Mouse (Mus musculus) kidney, postnatal 0 days (tissue): ENCODE measurements around the gene Pcgf5. TPM values are rescaled to one million over a fixed set of nuclear protein-coding genes. Genes with fewer than 3 reads are reported as not detected.

ENCODE experiments used
- ATAC-seq: fragments of 200-750 bp; cut with Nextera tagmentation; replicated peaks from 2 replicates; pipeline ENCODE4 v1.8.0; 2017; ENCODE audit warnings: low read depth, moderate number of reproducible peaks, moderate TSS enrichment, moderate library complexity; ENCODE audit not compliant: low FRiP score
- DNase-seq: peaks from one replicate; pipeline ENCODE4 v3.0.0-alpha.2; 2016; ENCODE audit warnings: low spot score
- H3K27ac ChIP-seq: fragments of 300-500 bp; sonication (generic); 2 replicates; pipeline ENCODE4 v1.5.1; 2014; ENCODE audit warnings: mild to moderate bottlenecking
- H3K27me3 ChIP-seq: fragments of 300-500 bp; sonication (generic); 2 replicates; pipeline ENCODE4 v1.6.1; 2014; ENCODE audit warnings: low read length, mixed read lengths; ENCODE audit not compliant: insufficient read depth
- H3K36me3 ChIP-seq: fragments of 300-500 bp; sonication (generic); 2 replicates; pipeline ENCODE4 v1.6.1; 2014; ENCODE audit warnings: low read length, mixed read lengths; ENCODE audit not compliant: insufficient read depth
- H3K4me1 ChIP-seq: fragments of 300-500 bp; sonication (generic); replicated peaks from 2 replicates; pipeline ENCODE4 v1.6.1; 2014; ENCODE audit warnings: antibody characterized with exemption, low read length, mixed read lengths; ENCODE audit not compliant: insufficient read depth
- H3K4me2 ChIP-seq: fragments of 300-500 bp; sonication (generic); 2 replicates; pipeline ENCODE4 v1.6.1; 2014; ENCODE audit warnings: mild to moderate bottlenecking, low read length, moderate library complexity, mixed read lengths
- H3K4me3 ChIP-seq: fragments of 300-500 bp; sonication (generic); replicated peaks from 2 replicates; pipeline ENCODE4 v1.5.1; 2014; ENCODE audit warnings: low read depth, low read length
- H3K9ac ChIP-seq: fragments of 300-500 bp; sonication (generic); 2 replicates; pipeline ENCODE4 v1.6.1; 2014; ENCODE audit warnings: low read depth, low read length
- H3K9me3 ChIP-seq: fragments of 300-500 bp; sonication (generic); replicated peaks from 2 replicates; pipeline ENCODE4 v1.6.1; 2016; ENCODE audit warnings: low read length, inconsistent platforms, mixed read lengths
- CTCF ChIP-seq: IDR thresholded peaks from 2 replicates; pipeline ENCODE4 v1.5.1; 2016; ENCODE audit warnings: antibody characterized with exemption, low read depth, mild to moderate bottlenecking, moderate library complexity
- WGBS: fragments of 180-500 bp; shearing (Covaris S2); extraction: QIAGEN DNeasy Blood & Tissue Kit; methylation state at CpG from one replicate; pipeline ENCODE4 v1.1.7; 2014; 5-methylcytosine and 5-hydroxymethylcytosine counted together
- polyA plus RNA-seq: library from polyadenylated mRNA; unstranded; fragments of >200 nt; fragmentation: Nextera tagmentation; extraction: Ambion mirVana; gene quantifications from 2 replicates; pipeline ENCODE4 v1.2.1, GENCODE M21; 2015

Gene Pcgf5
- polyA plus RNA-seq, 1 experiment from 2014 or later, result 12.5 TPM

DNA sequence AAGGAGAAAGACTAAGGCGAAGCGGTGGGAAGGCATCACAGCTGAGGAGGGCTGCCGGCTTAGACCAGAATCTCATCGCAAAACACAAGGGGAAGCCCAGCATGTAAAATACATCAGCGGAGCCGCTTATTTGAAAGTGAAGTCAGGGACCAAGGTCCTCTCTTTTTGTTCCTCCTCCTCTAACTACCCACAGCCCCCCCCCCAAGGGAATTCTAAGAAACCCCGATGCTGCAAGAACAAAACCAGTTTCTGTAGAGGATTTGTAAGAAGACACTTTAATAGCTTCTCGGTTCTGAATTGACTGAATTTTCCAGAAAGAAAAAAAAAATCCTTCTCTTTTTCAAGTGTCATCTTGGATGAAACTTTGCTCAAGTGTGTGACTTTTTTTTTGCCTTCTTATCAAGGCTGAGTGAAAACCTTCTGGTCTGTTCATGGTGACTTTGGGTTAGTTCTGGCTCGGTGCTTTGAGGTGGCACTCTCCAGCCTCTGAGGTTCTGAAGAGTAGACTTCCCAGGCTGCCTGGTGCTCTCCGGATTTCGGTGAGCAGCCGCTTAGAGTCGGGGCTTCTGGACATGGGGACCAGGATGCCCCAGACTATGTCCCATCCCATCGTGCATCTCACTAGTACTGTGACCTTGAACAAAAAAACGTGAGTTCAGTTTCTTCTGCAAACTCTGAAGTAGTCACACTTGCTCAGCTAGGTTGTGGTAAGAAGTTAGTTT, 30.6 kb downstream of the Pcgf5 start:
- 67% methylated on average over 15 of the region's 15 CpGs for WGBS
- Histone ChIP-seq H3K27me3 (no peaks in the 10 kb centered on the region), H3K4me1 (no peaks in the 10 kb centered on the region), H3K36me3 (no peaks in the 10 kb centered on the region), H3K4me3 (no peak overlapping the region), H3K4me2 (no peak overlapping the region), H3K9me3 (no peaks in the 10 kb centered on the region), H3K9ac (no peak overlapping the region), H3K27ac (no peak overlapping the region)
- DNase-seq (no peak), ATAC-seq (no peak)
- TF ChIP-seq CTCF, result no peak

DNA sequence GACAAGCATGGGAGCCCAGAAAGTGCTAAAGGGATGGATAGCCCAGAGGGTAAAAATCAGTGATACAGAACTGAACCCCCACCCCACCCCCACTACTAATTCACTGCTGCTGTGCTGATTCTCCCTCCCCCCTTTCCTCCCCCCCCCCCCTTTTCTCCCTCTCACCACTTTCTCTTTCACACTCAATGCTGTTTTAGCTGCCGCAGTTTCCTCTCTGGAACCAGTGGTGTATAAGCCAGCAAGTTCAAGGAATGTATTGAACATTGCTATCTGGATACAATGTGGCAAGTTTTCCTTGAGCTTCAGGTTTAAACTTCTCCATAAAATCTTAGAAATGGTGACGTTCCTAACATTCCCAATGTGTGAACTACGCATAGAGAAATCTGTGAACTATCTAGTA, 34.8 kb downstream of the Pcgf5 start:
- no peaks in the 10 kb centered on the region for H3K4me1 ChIP-seq
- 86% methylated on average over 3 of the region's 3 CpGs for WGBS
- no peak overlapping the region for H3K4me2 ChIP-seq
- no peak overlapping the region for H3K4me3 ChIP-seq
- ATAC-seq, result no peak
- H3K36me3 ChIP-seq, result no peaks in the 10 kb centered on the region
- H3K27ac ChIP-seq, result no peak overlapping the region
- no peak for TF ChIP-seq CTCF
- H3K27me3 ChIP-seq, result no peaks in the 10 kb centered on the region
- DNase-seq, result no peak
- no peak overlapping the region for H3K9ac ChIP-seq
- no peaks in the 10 kb centered on the region for H3K9me3 ChIP-seq

DNA sequence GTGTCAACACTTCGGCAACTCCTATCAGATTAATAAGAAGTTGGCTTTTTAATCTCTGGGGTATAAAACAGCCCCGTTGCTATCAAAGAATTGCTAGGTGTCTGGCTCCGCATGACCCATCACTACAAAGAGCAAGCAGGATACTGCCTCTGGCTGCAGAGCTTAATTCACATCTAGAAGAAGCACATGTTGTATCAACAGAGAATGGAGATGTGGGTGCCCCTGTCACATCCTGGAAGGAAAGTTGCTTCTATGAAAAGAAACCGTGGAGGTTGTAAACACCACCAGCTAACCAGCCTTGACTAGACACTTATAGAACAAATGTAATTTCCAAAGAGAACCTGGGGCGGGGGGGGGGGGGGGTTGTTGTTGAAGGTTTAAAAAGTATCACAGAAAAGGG, 35.9 kb downstream of the Pcgf5 start:
- no peak for ATAC-seq
- no peaks in the 10 kb centered on the region for H3K9me3 ChIP-seq
- no peak overlapping the region for H3K27ac ChIP-seq
- no peak overlapping the region for H3K4me2 ChIP-seq
- no peaks in the 10 kb centered on the region for H3K36me3 ChIP-seq
- no peaks in the 10 kb centered on the region for H3K4me1 ChIP-seq
- no peaks in the 10 kb centered on the region for H3K27me3 ChIP-seq
- TF ChIP-seq CTCF, result no peak
- no peak overlapping the region for H3K4me3 ChIP-seq
- no peak for DNase-seq
- 83% methylated on average over 5 of the region's 5 CpGs for WGBS
- no peak overlapping the region for H3K9ac ChIP-seq

DNA sequence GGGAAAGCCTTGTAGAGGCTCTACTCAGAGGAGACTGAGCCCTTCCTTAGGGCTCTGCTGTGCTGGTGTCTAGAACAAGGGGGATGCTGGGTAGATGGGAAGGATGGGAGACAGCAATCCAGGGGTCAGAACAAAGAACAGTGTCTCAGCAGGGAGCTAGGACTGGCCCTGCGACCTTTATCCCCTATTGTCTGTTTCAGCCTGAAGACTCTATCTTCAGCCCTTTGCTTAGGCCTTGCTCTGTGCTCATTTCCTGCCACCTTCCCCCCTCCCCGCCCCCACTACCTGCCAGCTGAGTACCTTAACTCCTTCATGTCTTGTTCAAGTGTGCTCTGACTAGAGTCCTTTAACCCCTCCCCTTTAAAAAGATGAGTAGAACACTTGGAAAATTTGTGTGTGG, 36.3 kb downstream of the Pcgf5 start:
- no peak for ATAC-seq
- DNase-seq, result no peak
- Histone ChIP-seq H3K27ac (no peak overlapping the region), H3K4me2 (no peak overlapping the region), H3K9ac (no peak overlapping the region), H3K4me1 (no peaks in the 10 kb centered on the region), H3K36me3 (no peaks in the 10 kb centered on the region), H3K9me3 (no peaks in the 10 kb centered on the region), H3K4me3 (no peak overlapping the region), H3K27me3 (no peaks in the 10 kb centered on the region)
- 27% methylated on average over 2 of the region's 2 CpGs for WGBS
- no peak for TF ChIP-seq CTCF

DNA sequence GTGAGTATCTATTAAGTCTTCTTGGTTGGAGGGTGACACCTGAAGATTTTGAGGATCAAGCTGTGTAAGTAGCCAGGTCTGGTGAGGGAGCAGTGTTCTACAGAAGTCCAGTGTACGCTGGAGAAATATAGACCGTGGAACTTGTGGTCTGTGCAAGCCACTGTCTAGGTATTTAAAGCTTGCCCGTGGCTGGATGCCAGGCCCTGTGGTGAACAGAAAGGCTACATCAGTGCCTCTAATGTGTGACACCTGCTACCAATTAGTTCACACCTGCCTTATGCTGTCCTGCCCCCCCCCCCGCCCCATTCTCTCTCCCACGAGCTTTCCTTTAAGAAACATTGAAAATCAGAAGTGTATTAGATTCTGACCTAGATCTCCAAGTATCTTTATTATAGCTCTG, 40.4 kb downstream of the Pcgf5 start:
- WGBS, result 74% methylated on average over 5 of the region's 5 CpGs
- no peaks in the 10 kb centered on the region for H3K36me3 ChIP-seq
- H3K9ac ChIP-seq, result no peak overlapping the region

DNA sequence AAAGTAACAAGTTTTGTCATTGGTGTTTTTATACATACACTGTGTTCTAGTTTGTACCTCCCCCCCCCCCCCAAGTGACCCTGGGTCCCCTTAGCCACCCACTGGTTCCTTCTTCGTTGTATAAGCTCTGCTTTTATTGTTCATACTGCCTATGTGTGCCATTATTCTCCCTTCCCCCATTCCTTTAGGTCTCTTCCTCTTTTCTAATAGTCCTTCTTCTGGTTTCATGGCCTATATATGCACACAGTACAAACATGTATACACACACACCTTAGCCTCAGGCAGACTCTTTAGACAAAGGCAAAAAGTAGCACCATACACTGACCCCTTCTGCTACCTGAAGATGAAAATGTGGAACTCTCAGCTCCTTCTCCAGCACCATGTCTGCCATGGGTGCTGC, 42.6 kb downstream of the Pcgf5 start:
- no peak for TF ChIP-seq CTCF
- no peaks in the 10 kb centered on the region for H3K4me1 ChIP-seq
- no peak overlapping the region for H3K9ac ChIP-seq
- H3K27ac ChIP-seq, result no peak overlapping the region
- ATAC-seq (no peak), DNase-seq (no peak)
- no peaks in the 10 kb centered on the region for H3K27me3 ChIP-seq
- H3K4me2 ChIP-seq, result no peak overlapping the region
- no peak overlapping the region for H3K4me3 ChIP-seq
- no peaks in the 10 kb centered on the region for H3K36me3 ChIP-seq
- WGBS, result 83% methylated on average over 1 of the region's 1 CpGs
- H3K9me3 ChIP-seq, result no peaks in the 10 kb centered on the region

More for the DNA sequence above, 40.4 kb downstream of the Pcgf5 start:
- ATAC-seq, result no peak
- no peak for TF ChIP-seq CTCF
- no peak for DNase-seq
- no peak overlapping the region for H3K4me2 ChIP-seq
- no peak overlapping the region for H3K27ac ChIP-seq
- H3K4me1 ChIP-seq, result no peaks in the 10 kb centered on the region
- H3K27me3 ChIP-seq, result no peaks in the 10 kb centered on the region
- no peak overlapping the region for H3K4me3 ChIP-seq
- no peaks in the 10 kb centered on the region for H3K9me3 ChIP-seq

DNA sequence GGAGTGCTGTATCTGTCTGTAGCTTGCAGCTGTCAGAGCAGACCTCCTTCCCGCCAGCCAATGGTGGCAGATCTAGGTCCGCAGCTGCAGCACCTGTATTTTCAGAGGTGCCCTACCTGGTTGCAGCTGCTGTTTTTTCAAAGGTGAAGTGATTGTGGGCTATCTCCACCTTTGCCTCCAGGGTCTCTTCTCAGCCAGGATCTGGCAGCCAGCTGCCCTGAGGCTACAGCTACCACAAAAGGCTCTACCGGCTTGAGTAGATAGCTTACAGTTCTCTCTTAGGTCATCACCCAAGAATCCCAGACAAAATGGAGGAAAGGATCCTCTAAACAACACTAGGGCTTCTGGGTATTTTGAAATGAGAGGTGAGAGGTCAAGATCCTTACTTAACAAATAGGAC, 50.4 kb downstream of the Pcgf5 start:
- ATAC-seq, result no peak
- no peak overlapping the region for H3K4me3 ChIP-seq
- 90% methylated on average over 3 of the region's 3 CpGs for WGBS
- H3K27ac ChIP-seq, result no peak overlapping the region
- H3K4me2 ChIP-seq, result no peak overlapping the region
- no peak for TF ChIP-seq CTCF
- H3K27me3 ChIP-seq, result no peaks in the 10 kb centered on the region
- no peaks in the 10 kb centered on the region for H3K9me3 ChIP-seq
- H3K36me3 ChIP-seq, result no peaks in the 10 kb centered on the region
- H3K9ac ChIP-seq, result no peak overlapping the region
- no peak for DNase-seq
- no peaks in the 10 kb centered on the region for H3K4me1 ChIP-seq
